Mouse (Mus musculus) spleen, postnatal 14 days (tissue): ENCODE measurements around the gene Ccdc61.

Source experiments
- DNase-seq, 2 experiments: peaks; one replicate each; pipeline ENCODE4 v3.0.0; 2021 to 2022; ENCODE audit warnings: low spot score in 2 of 2

Ccdc61 gene

DNA sequence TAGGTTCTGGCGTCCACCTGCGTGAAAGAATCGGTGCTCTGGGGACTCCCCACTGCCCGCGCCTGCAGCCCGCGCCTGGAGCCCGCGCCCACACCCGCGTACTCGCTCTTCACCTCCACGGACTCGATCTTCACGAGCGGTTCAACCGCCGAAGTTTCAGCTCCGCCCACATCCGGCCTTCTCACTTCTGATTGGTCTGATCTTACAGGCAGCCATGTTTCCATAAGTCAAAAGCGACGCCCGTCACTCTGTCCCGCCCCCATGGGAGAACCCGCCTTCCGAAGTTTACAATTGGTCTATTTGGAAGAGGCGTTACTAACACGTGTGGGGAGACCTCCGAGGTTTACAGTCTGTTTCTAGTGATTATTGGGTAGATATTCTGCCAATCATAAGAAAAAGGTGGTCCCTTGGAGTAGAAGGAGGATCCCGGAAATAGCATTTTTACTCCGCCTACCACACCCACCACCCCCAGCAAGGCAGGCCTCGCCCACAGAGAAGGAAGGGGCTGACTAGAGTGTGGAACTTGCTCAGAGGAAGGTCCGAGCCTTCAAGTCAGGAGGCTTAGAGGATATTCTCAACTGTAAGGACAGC is at the start of gene Ccdc61:
TSS of gene Ccdc61 (minus strand) at position 175 of the 591 bp plus-strand sequence.
- peak; percentile 92 for DNase-seq

DNA sequence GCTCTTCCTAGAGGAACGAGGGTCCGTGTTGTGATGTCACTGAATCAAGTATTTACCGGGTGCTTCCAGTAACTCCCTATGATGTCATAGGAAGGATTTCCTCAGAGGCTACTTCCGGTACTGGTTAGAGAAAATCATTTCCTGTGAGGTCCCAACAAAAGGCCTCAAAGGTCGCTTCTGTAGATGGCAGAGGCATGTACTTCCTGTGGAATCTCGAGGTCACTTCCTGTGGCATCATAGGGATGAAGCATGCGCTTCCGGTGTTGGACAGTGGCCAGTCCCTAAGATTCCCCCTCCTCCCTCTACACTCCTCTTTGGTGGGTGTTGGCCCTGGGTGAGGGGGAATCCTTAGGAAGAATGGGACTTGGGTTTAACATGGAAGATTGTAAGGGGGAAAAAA is 49.2 kb upstream of the Ccdc61 start:
- DNase-seq = no peak

DNA sequence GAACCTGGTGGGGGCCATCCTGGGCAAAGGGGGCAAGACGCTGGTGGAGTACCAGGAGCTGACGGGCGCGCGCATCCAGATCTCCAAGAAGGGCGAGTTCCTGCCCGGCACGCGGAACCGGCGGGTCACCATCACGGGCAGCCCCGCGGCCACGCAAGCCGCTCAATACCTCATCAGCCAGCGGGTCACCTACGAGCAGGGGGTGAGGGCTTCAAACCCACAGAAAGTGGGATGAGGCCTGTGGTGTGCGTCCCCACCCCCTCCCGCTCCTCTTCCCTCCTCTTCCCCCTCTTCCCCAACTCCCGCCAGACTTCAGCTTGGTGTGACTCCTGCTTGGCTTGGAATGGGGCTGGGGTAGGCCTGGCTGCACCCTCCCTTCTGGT is 48.2 kb upstream of the Ccdc61 start:
- DNase-seq = no peak

DNA sequence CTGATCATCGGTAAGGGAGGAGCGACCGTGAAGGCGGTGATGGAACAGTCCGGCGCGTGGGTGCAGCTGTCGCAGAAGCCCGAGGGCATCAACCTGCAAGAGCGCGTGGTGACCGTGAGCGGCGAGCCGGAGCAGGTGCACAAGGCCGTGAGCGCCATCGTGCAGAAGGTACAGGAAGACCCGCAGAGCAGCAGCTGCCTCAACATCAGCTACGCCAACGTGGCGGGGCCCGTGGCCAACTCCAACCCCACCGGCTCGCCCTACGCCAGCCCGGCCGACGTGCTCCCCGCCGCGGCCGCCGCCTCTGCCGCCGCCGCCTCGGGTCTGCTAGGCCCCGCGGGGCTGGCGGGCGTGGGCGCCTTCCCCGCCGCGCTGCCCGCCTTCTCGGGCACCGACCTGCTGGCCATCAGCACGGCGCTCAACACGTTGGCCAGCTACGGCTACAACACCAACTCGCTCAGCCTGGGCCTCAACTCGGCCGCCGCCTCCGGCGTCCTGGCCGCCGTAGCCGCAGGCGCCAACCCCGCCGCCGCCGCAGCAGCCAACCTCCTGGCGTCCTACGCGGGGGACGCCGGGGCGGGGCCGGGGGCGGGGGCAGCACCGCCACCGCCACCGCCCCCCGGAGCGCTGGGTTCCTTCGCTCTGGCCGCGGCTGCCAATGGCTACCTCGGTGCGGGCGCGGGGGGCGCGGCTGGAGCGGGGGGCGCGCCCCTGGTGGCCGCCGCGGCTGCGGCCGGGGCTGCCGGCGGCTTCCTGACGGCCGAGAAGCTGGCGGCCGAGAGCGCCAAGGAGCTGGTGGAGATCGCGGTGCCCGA is 47.6 kb upstream of the Ccdc61 start:
- DNase-seq = no peak

DNA sequence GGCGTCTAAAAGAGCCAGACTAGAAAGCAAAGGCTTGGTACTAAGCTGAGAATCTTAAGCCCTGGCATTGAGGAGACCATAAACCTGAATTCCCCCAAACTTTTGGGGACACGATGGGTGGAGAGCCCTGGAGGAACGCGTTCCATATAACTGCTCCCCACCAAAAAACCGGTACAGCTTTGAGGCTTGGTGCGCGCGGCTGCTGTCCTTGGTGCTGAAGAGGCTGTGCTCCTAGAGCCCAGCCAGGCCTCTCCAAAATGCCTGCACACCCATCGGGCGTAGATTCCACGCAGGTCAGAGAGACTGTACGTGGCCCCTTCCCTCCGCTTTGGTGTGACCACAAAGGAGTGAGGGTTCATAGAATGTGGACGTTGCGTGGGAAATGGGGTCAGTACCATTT is 41.2 kb upstream of the Ccdc61 start:
- DNase-seq = peak in 1 of 2 experiments; percentile 13

DNA sequence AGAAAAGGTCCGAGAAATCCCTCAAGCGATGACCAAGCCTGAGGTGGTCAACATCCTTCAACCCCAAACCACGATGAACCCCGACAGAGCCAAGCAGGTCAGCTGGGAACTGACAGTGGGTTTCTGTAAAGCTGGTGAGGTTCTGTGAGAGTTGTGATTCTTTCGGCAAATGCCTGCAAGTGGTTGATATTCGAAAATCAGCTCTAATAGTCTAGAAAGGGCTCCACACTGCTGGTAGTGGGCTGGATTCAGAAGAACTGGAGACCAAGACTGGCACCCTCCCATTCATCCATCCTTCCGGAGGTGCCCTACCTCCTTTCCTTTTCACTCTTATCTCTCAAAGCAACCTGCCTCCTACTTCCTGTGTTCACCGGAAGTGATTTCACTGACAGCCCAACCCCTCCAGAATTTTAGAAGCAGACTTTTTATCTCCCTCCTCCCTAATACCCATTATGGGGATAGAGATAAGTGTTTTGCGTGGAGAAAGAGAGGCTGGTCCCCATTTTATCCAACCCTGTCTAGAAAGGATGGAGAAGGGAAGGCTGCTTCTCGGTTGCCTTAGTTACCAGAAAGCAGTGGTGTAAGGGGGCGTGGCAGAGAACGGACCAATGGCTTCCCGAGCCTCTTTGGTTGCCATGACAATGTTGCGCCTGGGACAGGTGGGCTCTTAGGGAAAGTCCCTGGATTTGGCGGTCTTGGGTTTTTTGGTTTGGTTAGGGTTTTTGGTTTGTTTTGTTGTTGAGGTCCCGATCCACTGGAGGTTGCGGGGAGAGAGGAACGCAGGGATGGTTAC is 40.5 kb upstream of the Ccdc61 start:
- DNase-seq = no peak

DNA sequence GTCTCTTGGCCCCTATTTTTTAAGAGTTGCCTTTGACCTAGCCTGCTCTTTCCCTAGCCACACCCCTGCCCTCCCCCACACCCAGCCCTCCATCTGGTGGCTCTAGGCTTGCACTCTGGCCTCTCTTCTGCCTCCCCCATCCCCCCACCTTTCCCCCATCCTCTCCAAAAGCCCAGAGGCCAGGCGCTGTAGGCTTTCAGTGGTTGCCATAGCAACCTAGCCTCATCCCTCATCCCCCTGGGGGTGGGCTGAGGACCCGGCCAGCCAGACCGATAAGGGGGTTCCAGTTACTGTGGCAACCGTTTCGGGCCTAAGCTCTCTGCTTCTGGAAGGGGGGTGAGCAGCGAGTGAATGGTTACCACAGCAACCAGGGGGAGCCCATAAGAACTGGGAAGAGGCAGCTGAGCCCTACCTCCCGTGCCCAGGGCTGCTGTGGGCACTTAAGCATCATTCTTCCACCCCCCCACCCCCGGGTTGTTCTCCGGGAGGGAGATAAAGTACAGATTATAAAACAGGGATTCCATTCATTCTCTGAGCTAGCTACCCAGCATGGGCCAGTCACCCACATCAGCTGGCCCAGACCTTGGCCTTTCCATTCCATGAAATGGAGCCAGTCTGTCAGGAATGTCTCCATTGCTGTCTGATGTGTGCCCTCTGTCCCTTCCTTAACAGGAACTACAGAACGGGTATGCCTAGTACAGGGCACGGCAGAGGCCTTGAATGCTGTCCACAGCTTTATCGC is 39.7 kb upstream of the Ccdc61 start:
- no peak for DNase-seq

DNA sequence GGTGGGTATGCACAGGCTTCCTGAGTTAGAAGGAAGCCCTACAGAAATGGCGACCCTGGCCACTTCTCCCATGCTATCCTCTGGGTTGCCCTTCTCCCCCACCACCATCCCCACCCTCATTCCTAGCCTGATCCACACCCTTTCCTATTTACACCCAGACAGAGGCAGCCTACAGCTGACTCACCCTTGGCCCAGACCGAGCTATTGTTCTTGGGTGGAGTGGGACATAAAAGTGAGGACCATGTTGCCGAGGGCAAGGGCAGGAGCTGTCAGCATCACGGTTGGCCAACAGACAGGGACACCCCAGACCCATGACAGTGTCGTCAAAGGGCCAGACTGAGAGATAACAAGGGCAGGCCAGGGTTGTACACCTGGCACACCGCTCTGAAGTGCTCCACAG is 37.9 kb upstream of the Ccdc61 start:
- DNase-seq = no peak

DNA sequence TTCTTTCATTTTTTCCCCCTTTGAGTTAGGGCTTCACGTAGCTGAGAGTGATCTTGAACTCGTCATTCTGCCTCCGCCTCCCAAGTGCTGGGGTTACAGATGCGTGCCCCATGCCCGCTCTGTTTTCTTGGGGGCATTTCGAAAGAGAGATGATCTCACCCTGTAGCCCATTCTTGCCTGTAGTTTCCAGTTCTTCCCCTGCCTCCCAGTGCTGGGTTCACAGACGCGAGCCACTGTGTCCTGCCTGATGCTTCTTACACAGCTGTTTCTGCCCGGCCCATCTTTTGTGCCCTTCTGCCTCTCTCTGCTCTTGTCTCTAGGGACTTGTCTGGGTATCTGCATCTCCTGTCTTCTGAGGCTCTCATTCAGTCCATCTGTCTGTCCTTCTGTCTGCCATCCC is 32.6 kb upstream of the Ccdc61 start:
- no peak for DNase-seq

DNA sequence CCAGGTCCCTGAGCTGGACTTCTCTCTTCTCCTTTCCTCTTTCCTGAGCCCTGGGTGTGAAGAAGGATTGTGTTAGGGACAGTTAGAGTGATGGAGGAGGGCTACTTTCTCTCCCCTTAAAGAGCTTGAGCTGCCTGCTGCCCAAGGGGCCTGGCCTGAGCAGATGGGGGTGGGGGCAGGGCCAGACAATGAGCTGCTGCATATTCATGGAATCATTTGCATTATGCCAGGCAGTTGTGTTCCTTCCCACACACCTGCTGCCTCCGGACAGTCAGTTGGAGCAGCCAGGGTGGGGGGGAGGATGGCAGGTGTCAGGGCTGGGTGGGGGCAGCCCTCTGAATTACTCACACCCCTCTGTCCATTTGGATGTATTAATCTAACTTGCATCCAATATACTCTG is 32.2 kb upstream of the Ccdc61 start:
- no peak for DNase-seq

DNA sequence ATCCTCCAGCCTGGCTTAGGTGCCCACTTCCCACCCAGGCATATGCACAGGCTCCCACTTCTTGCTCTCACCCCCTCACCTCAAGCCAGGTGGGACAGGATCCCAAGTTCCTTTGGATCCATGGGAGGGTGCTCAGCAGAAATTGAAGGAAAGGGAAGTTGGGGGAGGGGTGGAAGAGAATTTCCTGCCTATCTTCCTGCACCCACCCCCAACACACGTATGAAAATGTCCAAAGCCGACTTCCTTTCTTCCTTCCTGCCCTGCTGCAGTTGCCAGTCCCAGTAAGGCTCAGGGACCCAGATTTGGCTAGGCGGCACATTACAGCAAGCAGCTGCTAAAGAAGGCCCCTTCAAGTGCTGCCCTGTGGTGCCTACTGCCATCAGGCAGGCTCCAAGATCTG is 17.5 kb upstream of the Ccdc61 start:
- DNase-seq = no peak

DNA sequence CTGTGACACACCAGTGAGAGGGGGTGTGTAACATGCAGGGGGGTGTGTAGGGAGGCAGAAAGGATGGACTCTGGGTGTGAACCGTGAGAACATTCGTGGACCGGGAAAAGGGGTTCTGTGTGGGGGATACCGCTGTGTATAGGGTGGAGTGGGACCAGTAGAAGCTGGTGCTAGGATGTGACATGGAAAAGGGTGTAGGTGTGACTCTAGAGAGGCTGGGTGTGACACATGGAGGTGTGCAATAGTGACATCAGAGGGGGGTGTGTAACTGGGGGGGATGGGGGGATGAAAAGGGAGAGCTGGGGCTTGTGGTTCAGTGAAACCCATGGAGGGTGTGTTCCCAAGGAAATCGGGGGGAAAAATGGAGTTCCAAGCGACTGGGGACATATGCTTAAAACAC is 16.7 kb upstream of the Ccdc61 start:
- DNase-seq = no peak

DNA sequence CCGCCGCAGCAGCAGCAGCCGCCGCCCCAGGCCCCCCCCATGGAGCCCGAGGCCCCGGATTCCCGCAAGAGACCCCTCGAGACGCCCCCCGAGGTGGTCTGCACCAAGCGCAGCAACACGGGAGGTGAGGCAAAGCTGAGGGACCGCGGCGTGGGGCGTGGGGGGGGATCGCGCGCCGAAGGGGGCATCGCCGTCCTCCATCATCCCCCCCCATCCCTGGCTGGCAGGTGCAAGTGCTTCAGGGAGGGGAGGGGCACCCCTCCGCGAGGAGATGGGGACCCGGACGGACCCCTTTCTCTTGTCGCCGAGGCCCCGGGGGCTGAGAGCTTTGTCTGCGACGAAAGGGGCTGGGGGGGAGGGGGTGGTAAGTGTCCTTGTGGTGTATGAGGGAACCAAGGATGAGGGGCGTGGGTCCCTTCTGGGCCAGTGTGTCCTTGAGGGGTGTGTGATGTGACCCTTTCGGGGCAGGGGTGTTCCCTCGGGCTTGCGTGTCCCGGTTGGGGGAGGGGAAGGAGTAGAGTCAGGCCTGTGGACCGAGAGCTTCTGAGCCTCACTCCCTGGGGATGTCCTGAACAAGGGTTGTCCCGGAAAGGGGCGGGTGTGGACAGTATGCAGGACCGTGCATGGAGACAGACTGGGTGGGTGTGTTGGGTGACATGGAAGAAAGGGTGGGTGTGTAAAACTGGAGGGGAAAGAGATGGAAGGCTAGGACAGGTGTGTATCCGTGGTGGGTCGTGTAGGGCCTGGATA is 16.0 kb upstream of the Ccdc61 start:
- DNase-seq = no peak

DNA sequence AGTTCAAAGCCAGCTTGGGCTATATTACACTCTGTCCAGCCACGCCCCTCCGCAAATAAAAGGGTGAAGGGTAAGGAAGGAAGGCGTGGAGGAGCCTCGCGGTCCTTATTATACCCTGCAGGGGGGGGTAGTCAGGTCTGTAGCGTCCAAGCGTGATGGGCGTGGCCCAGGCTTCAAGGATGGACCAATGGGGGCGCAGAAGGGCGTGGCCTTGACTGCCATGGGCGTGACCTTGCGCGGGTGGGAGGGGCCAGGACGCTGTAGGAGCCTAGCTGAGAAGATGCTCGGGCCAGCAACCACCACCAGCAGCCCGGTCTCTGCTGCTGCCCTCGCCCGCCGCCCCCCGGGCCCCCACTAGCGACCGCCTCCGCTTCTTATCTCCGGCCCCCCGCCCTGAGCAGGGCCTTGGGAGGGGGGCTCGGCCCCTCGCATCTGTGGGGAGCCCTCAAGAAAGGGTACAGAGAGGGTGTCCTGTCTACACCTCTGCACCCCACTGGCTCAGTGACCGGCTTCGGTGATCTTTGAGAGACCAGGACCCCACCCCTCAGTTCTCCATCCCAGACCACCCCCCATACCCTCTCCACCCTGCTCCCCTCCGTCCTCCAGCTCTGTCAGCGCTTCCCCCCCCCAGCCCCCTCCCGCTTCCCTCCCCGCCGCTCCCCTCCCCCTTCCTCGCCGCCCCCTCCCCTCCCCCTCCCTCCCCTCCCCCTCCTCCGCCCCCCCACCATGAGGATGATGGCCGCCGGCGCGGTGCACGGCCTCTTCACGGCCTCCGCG is 15.1 kb upstream of the Ccdc61 start, which contains the start of gene Nova2:
TSS of gene Nova2 (plus strand) at position 727 of the 777 bp plus-strand sequence.
- DNase-seq = peak; percentile 36 to 53

DNA sequence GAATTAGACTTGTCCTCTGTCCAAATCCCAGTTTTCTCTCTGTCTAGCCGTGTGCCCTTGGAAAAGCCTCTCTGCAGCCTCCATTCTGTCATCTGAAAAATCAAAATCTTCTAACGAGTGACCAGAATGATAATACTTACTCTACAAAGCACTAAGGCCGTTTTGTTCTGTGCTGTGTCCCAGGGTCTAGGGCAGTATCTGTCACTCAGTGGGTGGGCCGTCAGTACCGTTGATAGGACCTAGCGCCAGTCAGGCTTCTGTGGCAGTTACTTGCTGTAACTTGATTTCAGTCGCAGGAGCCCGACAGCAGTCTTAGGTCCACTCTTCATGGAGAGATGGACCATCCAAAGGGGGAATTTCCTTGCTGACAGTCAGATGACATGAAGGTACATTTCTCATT is 14.1 kb upstream of the Ccdc61 start:
- no peak for DNase-seq

DNA sequence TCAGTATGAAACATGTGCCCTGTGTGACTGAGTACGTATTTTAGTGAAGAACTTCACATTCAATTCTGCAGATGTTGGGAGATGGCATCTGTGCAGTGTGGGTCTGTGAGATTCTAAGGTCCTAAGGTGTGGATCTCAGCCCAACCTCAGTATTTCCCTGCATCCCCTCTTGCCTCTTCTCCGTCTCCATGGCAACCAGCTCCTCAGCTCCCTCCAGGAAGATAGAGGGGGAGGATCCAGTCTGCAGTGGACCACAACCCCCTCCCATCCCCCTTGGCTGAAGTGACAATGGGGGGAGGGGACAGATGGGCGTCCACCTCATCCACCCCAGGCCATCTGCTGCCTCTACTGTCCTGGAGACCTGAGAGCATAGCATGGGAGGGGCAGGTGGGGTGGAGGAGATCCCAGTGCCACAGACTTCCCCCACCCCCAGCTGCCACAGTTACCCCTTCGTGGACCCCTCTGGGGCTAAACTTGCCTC is 13.5 kb upstream of the Ccdc61 start:
- no peak for DNase-seq

DNA sequence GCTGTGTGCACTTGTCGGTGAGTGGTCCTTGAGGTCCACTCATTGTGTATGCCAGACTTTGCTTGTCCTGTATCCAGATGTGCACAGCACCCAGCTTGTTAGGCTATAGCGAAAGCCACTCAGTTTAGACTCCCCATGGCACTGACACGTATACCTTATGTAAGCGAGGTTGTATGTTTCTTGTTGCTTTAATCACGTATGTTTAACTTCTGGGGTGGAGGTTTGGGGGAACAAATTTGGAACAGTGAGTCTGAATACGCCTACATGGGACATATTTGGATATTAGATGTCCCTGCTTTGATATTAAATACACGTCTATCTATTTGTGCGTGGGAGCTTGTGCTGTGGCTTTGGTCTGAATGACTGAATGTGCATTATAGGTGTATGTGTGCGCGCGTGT is 13.1 kb upstream of the Ccdc61 start:
- no peak for DNase-seq

DNA sequence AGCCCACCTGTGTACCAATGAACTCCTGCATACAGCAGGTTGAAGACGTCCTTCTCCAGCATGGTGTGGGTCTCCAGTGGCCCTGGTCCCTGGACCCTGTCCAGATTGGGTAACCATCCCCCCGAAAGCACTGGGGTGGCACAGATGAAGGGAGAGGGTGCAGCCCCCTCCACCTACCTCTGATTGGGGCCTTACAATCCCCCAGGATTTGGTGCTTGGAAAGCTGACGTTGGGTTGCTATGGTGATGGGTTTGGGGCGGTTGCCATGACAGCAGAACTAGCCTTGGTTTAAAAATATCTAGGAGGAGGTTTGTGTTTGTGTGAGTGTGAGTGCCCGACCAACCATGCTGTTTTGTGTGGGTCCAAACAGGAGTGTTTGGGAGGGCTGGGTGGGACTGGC is 12.6 kb upstream of the Ccdc61 start:
- no peak for DNase-seq

DNA sequence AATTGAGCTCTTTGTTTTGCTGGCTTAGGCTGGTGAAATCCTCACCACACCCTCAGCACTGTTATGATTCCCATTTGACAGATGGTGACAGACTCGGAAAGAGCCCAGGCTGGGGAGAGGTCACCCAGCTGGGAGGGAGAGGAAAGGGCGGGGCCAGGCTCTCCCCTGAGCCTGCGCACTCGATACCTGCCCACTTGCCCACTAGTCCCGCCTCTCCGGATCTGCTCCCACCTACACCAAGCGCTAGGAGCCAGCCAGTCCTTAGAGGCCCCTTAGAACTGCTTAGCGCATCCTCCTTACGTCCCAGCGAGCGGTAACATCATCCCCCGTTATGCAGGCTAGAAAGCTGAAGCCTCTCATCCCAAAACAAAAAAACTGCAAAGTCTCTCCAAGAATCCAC is 10.9 kb upstream of the Ccdc61 start:
- DNase-seq = no peak

DNA sequence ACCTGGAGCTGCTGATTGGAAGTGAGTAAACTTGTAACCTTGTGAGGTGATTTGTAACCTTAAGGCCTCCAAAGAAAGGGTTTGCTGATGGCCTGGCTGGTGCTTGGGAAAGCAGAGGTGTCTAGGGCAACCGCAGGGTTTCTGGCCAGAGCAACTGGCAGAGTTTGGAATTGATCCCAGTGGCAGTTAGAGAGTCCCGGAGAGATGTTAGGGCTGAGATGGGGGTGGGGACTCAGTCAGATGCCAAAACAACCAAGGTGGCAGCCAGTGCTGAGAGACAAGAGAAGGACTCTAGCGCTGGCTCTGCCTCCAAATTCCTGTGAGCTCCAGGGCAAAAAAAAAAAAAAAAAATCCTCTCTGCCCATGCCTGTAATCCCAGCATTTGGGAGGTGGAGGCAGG is 7.7 kb upstream of the Ccdc61 start:
- no peak for DNase-seq
